Mouse (Mus musculus) myocyte (in vitro differentiated cells): ENCODE data around the gene Ppfia3.

Experiments
- E2F4 ChIP-seq: IDR thresholded peaks from one replicate; pipeline ENCODE4 v1.6.1; 2011; ENCODE audit warnings: mild to moderate bottlenecking, control low read depth, moderate library complexity; ENCODE audit not compliant: insufficient read depth
- POLR2A ChIP-seq: IDR thresholded peaks from one replicate; pipeline ENCODE4 v1.6.1; 2011; ENCODE audit warnings: low read depth, mild to moderate bottlenecking, control low read depth, moderate library complexity; ENCODE audit not compliant: insufficient read length
- REST ChIP-seq: IDR thresholded peaks from one replicate; pipeline ENCODE4 v1.6.1; 2011; ENCODE audit warnings: mild to moderate bottlenecking, control low read depth, moderate library complexity; ENCODE audit not compliant: insufficient read depth, insufficient read length
- TCF12 ChIP-seq: IDR thresholded peaks from one replicate; pipeline ENCODE4 v1.6.1; 2011; ENCODE audit warnings: mild to moderate bottlenecking, control low read depth; ENCODE audit not compliant: poor library complexity, insufficient read depth, severe bottlenecking
- USF1 ChIP-seq: IDR thresholded peaks from one replicate; pipeline ENCODE4 v1.6.1; 2011; ENCODE audit warnings: low read depth, mild to moderate bottlenecking, control low read depth, moderate library complexity

DNA sequence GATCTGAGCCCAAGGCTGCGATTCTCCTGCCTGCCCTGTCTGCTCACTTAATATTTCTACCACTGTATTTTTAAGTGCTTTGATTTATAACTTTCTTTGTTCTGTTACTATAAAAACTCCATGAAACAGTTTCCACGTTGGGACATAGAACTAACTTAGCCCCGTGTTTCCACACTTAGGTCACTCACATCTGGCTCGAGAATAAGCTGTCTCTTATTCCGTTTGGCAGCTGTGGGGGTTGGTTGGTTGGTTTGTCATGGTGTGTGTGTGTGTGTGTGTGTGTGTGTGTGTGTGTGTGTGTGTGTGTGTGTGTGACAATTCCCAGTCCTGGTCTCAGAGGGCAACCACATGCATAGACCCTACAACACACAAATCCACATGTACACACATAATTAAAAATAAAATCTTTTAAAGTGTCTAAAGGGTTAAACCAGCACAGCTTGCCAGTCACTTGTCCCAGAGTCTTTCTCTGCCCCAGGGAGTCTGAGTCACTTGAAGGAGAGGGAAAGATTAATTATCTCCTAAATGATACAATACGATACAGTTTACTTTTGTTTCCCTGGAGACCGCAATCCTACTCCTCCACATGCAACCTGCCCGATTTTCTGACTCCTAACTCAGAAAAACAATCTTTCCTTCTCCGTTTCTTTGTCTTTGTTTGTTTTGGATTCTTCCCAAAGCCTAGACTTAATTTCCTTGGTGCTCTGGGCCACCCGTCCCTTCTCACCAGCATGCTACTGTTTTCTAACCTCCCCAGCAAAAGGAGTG lies 53.9 kb downstream of the Ppfia3 start:
- no peak for TF ChIP-seq USF1
- no peak for TF ChIP-seq POLR2A
- TF ChIP-seq E2F4: no peak
- TF ChIP-seq REST: no peak
- no peak for TF ChIP-seq TCF12
